Mouse (Mus musculus) megakaryocyte, embryonic 14.5 days (primary cell): ENCODE results near the gene Sept9.

Source experiments
- FLI1 ChIP-seq: IDR thresholded peaks from 2 replicates; pipeline ENCODE4 v1.6.1; 2012; ENCODE audit warnings: low read length, inconsistent platforms, mixed read lengths
- GATA1 ChIP-seq: IDR thresholded peaks from 3 replicates; pipeline ENCODE4 v1.6.1; 2012; ENCODE audit warnings: mixed read lengths, low read length, inconsistent platforms, borderline replicate concordance

- TF ChIP-seq GATA1 (no peak), FLI1 (no peak)
These were observed 8.0 kb downstream of the Sept9 start for GRCm38 (mm10) chr11:117207436-117207835.
